Mouse (Mus musculus) large intestine, adult 2 months (tissue): Measurements from ENCODE around the gene Spata13. TPM values are rescaled to one million over a fixed set of nuclear protein-coding genes. Genes with fewer than 3 reads are reported as not detected.

Experiments
- DNase-seq: peaks from one replicate; pipeline ENCODE4 v3.0.0-alpha.2; 2012; ENCODE audit warnings: low read depth, low spot score
- WGBS: fragments of 180-500 bp; shearing (Covaris S2); methylation state at CpG from one replicate; pipeline ENCODE4 v1.1.7; 2018; 5-methylcytosine and 5-hydroxymethylcytosine counted together
- polyA plus RNA-seq: library from polyadenylated mRNA; depleted of rRNA; stranded (reverse); fragments of >200 nt; gene quantifications from 2 replicates; pipeline ENCODE4 v1.2.3, GENCODE M21; 2012; rRNA removed

Spata13 gene
- 10.6 and 19.7 TPM in 2 replicates for polyA plus RNA-seq

GRCm38 (mm10) chr14:60633961-60634864, at the start of gene Spata13:
Gene Spata13 (plus strand): TSS chr14:60634001.
- under 1% methylated on average over 50 of the region's 50 CpGs for WGBS

GRCm38 (mm10) chr14:60586687-60587453, 46.9 kb upstream of the Spata13 start:
- no peak for DNase-seq
- WGBS, result 67% methylated on average over 15 of the region's 15 CpGs

More at GRCm38 (mm10) chr14:60633961-60634864, at the start of gene Spata13:
- DNase-seq, result no peak

GRCm38 (mm10) chr14:60589001-60589400, 44.8 kb upstream of the Spata13 start:
- 79% methylated on average over 2 of the region's 2 CpGs for WGBS
- no peak for DNase-seq

- no peak for DNase-seq
- WGBS, result 57% methylated on average over 5 of the region's 5 CpGs
Measured at GRCm38 (mm10) chr14:60592339-60592738, 41.5 kb upstream of the Spata13 start.

GRCm38 (mm10) chr14:60592822-60593221, 41.0 kb upstream of the Spata13 start:
- DNase-seq, result no peak
- 3% methylated on average over 7 of the region's 7 CpGs for WGBS

GRCm38 (mm10) chr14:60597571-60597970, 36.2 kb upstream of the Spata13 start:
- WGBS, result 7% methylated on average over 4 of the region's 4 CpGs

GRCm38 (mm10) chr14:60599044-60599443, 34.8 kb upstream of the Spata13 start:
- WGBS, result 60% methylated on average over 2 of the region's 2 CpGs
- DNase-seq, result no peak

More at GRCm38 (mm10) chr14:60597571-60597970, 36.2 kb upstream of the Spata13 start:
- DNase-seq, result no peak

- 57% methylated on average over 2 of the region's 2 CpGs for WGBS
- DNase-seq, result no peak
Measured at GRCm38 (mm10) chr14:60605564-60605963, 28.2 kb upstream of the Spata13 start.

- 24% methylated on average over 4 of the region's 4 CpGs for WGBS
- peak; percentile 83 for DNase-seq
Measured at GRCm38 (mm10) chr14:60606194-60606593, 27.6 kb upstream of the Spata13 start.

- 41% methylated on average over 4 of the region's 4 CpGs for WGBS
- no peak for DNase-seq
Measured at GRCm38 (mm10) chr14:60607743-60608142, 26.1 kb upstream of the Spata13 start.

- 38% methylated on average over 1 of the region's 1 CpGs for WGBS
- no peak for DNase-seq
Measured at GRCm38 (mm10) chr14:60609160-60609559, 24.6 kb upstream of the Spata13 start.

- DNase-seq, result no peak
- WGBS, result 66% methylated on average over 7 of the region's 7 CpGs
Measured at GRCm38 (mm10) chr14:60612671-60613070, 21.1 kb upstream of the Spata13 start.

GRCm38 (mm10) chr14:60621076-60621475, 12.7 kb upstream of the Spata13 start:
- no peak for DNase-seq
- 26% methylated on average over 9 of the region's 9 CpGs for WGBS

GRCm38 (mm10) chr14:60625486-60625885, 8.3 kb upstream of the Spata13 start:
- no peak for DNase-seq
- 84% methylated on average over 6 of the region's 6 CpGs for WGBS

GRCm38 (mm10) chr14:60629887-60630460, 3.8 kb upstream of the Spata13 start:
- 42% methylated on average over 9 of the region's 9 CpGs for WGBS
- DNase-seq, result no peak

- no peak for DNase-seq
- WGBS, result 89% methylated on average over 4 of the region's 4 CpGs
Measured at GRCm38 (mm10) chr14:60630981-60631380, 2.8 kb upstream of the Spata13 start.

- DNase-seq, result no peak
- 2% methylated on average over 45 of the region's 45 CpGs for WGBS
Measured at GRCm38 (mm10) chr14:60634877-60635771, 1.3 kb downstream of the Spata13 start.

GRCm38 (mm10) chr14:60635911-60636607, 2.3 kb downstream of the Spata13 start:
- WGBS, result 16% methylated on average over 14 of the region's 14 CpGs
- DNase-seq, result no peak

- WGBS, result 28% methylated on average over 2 of the region's 2 CpGs
- no peak for DNase-seq
Measured at GRCm38 (mm10) chr14:60636608-60636980, 2.8 kb downstream of the Spata13 start.
